Mouse (Mus musculus) frontal cortex, adult (tissue): Measurements from ENCODE around the gene Tmem246.
A peak's percentile ranks its signal among the peaks of the same experiment; 100 is the strongest.
"Not testable (repeated sequence)": the region's sequence is repeated elsewhere in the genome, so short reads cannot be mapped to it uniquely, and the experiment has no call there.

Experiments used
- ATAC-seq: cut with Nextera tagmentation; 2 replicates; pipeline ENCODE4 v1.9.2; 2017; ENCODE audit warnings: mild to moderate bottlenecking, moderate library complexity, mixed read lengths; ENCODE audit not compliant: low TSS enrichment

The Tmem246 gene

DNA sequence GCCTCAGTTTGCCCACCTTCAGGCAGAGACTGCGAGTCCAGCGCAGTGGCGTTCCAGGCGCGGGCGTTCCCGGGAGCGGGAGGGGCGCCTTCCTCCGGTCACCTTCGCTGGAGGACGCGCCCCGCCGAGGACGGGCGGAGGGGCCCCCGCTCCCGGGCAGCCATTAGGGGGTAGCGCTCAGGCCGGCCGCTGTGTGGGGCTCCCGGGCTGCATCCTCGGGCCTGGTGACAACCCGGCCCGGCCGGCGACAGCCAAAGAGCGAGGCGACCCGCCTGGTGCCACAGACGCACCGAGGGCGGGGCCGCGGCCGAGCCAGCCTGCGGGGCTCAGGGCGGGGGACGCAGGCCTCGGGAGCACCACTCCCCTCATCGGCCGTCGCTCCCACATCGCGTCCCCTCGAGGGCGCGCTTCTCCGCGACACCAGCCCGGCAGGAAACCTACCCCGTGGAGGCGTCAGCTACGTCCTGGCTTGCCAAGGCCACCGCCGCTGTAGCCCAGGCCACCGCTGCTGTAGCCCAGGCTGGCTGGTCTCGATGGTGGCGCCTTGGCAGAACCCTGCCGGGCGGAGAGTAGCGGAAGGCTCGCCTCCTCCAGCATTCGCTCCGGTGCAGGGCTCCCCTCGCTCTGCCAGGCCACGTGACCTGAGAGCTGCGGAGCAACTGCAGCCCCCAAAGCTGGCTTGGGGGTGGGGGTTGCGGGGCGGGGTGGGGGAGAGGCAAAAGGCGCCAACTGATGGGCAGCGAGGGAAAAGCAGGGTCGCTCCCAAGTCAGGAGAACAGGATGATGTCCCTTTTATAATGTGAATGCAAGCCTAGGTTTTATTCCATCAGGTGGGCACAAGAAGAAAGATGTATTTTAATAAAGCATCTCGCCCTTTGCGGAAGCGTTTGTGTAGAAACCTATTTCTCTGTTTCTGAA is at the start of gene Tmem246:
Gene Tmem246, minus strand, starts transcription at position 694 of the 918 bp plus-strand sequence.
- peak; percentile 87 for ATAC-seq

DNA sequence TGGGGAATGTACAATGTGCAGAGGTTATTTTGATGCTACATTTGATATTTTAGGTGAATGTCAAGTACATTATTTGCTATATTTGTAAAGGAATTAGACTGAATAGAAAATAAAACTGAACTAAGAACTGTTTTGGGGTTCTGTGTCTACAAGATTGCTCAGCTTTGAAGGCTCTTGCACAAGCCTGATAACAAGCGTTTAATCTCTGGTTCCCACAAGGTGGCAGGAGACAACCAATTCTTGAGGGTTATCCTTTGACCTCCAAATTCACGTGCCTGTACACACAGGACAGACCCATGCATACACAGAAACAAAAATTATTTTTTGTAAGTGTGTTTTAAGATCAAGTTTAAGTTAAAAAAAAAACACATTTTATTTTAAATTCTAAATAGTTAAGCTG is 42.2 kb upstream of the Tmem246 start:
- ATAC-seq, result no peak

DNA sequence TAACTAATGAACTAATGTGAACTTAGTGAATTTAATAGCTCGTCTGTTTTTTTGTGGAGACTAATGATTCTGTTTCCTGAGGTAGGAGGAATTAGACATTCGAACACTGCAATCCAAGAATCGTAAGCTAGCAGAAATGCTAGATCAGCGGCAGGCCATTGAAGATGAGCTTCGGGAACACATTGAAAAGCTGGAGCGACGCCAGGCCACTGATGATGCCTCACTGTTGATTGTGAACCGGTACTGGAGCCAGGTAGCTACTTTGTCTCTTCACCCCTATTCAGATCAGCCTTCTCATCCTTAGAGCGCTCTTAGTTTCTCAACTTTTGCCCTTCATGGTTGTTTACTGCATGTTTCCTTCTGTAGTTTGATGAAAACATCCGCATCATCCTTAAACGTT is 40.1 kb upstream of the Tmem246 start:
- no peak for ATAC-seq

DNA sequence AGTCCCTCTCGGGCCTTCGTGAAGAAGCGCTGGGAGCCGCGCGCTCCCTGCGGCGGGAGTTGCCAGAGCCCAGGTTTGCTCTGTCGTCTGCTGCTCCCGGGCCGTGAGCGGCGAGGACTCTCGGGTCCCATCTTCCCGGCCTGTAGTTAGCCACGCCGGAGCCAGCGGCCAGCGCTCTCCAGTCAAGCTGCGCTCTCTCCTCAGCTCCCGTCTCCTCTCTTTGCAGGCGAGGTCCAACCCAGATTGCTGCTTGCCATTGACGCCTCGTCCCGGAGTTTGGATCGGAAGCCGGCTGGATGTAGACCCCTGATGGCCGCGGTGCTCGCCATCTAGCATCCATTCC is 34.4 kb upstream of the Tmem246 start:
- peak; percentile 77; the same call in 1 of the 2 replicates for ATAC-seq

DNA sequence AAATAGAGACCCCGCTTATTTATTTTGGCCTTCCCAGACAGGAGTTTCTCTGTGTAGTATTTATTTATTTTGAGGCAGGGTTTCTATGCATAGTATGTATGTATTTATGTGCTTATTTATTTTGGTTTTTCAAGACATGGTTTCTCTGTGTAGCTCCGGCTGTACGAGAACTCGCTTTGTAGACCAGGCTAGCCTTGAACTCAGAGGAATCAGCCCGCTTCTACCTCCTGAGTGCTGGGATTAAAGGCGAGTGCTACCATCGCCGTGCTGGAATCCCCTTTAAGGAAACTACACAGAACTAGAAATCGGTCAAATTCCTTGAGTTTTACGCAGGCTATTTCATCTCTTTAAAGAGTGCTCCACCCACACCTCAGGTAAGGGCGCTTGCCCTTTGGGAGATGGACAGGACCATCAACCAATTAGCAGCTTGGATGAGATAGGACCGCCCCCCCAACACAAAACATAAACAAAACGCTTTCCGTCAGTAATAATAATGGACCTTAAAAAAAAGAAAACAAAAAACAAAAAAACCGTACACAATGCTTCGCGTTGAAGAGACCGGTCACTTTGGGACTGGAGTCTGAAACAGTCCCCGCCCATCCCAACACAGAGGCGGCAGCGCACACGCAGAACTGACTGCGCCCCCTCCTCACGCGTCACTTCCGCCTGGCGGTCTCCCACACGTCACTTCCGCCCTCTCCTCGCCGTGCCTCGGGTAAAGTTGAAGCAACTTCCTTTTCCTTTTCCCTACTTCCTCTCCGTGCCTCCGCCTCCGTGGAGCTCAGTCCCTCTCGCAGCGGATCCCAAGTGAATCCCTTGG is 33.9 kb upstream of the Tmem246 start, which contains the start of gene Rnf20:
Gene Rnf20, plus strand, starts transcription at position 688 of the 820 bp plus-strand sequence.
- peak; percentile 98 for ATAC-seq

DNA sequence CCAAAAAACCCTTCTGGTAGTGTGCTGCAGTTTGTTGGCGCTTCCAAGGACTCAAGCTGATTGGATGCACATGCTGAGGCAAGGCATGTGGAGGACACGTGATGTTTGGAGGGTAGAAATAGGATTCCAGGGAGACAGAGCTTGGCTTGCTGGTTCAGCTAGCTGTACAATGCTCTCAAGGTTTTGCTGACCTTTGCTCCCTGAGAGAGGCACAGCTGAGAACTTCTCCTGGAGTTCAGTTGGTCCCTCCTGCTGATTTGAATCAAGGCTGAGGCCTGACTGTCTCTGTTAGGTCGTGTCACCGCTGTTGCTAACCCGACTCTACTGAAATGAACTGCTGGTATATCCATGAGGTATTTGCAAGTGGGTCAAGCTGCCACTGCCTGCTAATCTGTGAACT is 31.3 kb upstream of the Tmem246 start:
- ATAC-seq, result no peak

DNA sequence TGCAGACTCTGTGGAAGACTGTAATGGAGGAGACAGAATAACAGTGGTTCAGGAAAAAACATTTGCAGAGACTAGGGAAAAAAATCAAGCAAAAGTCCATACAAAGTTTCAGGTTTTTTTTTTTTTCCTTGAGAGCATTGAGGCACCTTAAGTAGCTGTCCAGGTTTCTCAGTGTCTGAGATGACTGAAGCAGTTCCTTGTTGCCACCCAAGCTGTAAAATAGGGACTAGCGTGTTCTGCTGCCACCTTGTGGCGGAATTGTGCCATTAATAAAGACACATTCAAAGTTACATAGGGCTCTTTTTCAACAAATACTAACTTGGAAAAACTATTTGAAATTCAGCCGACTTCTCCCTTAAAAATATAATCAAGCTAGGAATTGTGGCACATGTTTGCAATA is 29.3 kb upstream of the Tmem246 start:
- peak; percentile 63 for ATAC-seq

DNA sequence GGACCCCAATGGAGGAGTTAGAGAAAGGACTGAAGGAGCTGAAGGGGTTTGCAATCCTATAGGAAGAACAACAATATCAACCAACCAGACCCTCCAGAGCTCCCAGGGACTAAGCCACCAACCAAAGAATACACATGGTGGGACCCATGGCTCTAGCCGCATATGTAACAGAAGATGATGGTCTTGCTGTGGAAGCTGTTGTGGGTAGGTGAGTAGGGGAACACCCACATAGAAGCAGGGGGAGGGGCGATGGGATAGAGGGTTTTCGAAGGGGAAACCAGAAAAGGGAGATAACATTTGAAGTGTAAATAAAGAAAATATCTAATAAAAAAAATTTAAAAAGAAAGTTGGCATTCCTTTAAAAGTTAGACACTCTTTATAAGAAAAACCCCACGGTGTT is 27.3 kb upstream of the Tmem246 start:
- ATAC-seq, result not testable (repeated sequence)

DNA sequence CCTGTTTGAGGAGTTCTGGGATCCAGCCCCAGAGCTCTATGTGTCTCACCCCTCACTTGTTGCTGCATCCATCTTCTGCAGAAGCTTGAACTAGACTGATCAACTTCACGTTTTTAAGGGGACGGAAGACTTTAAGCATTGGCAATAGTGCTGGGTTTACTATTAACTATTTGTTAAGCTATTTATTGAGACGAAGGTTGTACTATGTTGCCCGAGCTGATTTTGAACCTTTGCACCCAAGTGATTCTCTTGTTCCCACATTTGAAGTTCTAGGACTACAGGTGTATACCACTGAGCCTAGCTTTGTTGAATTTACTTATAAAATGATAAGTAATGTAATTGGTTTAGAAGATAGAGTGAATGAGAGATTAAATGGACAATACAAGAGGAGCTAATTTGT is 26.2 kb upstream of the Tmem246 start:
- ATAC-seq, result no peak

DNA sequence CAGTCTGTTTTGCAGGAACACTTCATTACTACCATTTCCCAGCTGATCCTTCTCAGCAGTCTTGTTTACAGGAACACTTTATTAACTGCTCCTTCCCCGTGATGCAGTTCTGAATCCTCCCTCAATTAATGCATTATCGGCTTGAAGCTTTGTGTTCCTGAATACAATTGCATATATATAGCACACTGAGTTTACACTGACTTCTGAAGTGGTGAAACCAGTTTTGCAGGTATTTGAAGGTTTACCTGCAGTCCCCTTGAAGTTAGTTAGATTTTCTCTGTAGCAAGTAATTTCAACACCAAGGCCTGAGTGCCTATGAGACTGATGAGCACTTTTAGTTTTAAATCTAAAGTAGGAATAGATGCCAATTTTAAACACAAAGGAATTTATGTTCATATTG is 24.6 kb upstream of the Tmem246 start:
- ATAC-seq, result no peak

DNA sequence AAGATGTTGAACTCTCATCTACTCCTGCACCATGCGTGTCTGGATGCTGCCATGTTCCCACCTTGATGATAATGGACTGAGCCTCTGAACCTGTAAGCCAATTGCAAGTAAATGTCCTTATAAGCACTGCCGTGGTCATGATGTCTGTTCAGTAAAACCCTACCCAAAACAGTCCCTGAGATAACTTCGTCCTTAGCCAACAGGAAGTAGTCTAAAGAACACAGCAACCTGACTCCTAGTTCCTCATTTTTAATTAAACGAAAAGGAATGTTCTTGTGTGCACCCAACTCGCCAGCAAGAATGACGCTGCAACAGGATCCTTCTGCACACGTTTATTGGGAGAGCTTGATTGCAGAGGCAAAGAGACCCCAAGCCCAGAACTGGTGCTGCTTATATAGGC is 22.2 kb upstream of the Tmem246 start:
- ATAC-seq, result not testable (repeated sequence)

DNA sequence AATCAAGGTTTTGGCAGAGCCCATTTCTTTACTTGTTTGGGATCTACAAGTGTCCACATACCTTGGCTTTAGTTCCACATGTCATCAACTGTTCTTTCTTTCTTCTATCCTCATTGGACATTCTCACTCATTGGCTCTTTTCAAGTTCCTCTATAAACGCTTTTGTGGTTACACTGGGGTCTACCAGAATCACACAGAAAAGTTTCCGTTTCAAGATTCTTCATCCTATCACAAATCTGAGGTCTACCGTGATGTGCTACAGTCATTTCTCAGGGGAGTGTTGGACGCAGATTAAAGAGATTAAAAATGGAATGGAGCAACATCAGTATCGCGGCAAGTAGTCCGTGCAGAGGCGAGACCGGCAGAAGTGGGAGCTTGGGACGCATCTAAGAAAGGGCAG is 19.2 kb upstream of the Tmem246 start:
- ATAC-seq, result no peak

DNA sequence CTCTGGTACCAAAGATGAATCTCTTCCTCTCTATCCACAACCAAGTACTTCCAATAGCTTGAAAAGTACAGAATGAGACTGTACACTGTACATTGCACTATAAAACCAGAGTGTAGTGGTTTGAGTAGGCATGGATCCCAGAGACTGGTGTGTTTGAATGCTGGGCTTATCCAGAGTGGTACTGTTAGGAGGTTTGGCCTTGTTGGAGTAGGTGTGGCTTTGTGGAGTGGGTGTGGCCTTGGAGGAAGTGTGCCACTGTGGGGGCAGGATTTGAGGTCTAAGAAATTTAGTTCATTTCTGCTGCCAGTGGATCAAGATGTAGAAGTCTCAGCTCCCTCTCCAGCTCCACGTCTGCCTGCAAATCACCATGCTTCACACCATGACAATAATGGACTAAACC is 7.8 kb upstream of the Tmem246 start:
- ATAC-seq, result no peak; the same call in 1 of the 2 replicates

DNA sequence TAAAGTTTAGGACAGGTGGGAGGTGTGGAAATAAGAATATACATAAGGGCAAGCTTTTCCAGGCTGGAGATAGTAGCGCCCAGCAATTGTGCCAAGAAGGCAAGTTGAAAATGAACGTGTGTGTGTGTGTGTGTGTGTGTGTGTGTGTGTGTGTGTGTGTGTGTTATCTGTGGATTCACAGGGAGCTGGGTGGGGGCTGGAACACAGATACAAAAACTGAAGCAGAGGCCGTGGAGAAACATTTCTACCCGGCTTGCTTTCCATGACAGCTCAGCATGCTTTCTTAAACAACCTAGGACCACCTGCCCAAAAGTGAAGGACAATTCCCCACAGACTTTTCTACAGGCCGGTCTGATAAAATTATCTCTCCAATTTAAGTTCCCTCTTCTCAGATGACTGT is 6.9 kb upstream of the Tmem246 start:
- ATAC-seq, result no peak

DNA sequence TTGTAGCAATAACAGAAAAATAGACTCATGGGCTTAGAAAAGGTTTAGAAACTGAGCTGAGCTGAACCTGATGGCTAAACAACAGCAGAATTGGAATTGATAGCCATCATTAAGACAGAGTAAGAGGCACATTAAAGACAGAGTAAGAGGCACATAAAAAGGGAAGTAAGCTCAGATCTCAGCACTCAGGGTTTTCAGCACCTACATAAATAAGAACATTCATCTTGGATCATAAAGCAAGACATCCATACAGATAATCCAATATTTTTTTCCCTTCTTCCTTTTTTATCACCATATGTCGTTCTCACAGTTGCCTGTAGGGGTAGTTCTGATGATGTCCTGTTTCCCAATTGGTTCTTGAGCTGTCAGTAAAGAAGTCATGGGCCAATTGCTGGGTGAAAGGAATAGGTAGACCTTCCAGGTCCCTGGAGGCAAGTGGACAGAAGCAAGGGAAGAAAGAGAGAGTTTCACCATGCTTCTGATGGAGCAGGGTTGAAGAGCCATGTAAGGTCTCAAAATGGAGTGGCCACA is 6.4 kb upstream of the Tmem246 start:
- ATAC-seq, result no peak; the same call in 1 of the 2 replicates

DNA sequence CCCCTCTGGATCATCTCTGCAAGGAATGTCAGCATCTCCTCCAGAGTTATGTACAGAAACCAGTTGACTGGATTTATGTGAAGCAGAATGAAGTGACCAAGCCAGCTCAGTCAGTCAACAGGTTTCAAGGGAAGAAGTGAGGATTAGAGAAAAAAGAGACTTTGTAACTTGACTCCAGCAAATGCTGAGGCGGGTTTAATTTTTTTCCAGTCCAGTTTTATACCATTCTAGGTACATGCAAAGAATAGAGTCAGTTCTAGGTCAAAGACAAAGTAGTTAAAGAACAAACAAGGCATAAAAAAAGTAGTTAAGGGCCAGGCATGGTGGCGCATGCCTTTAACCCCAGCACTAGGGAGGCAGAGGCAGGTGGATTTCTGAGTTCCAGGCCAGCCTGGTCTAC is 5.5 kb upstream of the Tmem246 start:
- no peak for ATAC-seq

DNA sequence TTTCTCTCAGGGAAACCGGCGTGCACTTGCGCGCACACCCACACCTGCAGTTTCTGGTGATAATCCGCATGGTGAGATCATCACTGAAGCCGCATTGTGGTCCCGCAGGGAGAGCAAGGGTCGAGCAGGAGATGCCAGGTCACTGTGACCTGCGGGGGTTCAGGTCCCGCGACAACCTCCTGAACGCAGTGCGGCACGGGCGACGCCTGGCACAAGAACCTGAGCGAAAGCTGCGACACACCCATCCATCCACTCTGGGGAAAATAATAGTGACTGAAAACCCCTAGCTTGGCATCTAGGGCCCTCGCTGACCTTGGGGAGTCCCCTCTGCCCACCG is 862 bp downstream of the Tmem246 start:
- peak; percentile 22 for ATAC-seq

DNA sequence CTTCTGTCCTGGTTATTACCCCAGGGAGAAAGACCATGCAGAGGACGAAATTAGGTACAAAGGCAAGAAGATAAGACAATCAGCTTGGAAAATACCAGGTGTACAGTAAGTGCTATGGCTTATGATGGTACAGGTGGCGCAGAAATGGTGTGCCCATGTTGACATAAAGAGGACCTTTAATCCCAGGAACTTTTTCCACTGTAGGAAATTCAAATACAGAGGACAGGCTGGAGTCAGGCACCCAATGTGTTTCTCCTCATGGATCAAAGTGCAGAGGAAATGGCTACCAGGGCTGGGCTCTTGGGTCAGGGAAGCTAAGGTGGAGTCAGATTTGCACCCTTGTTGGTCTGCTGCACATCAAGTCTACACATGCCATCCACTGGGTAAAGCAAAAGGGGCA is 7.5 kb downstream of the Tmem246 start:
- ATAC-seq, result no peak

DNA sequence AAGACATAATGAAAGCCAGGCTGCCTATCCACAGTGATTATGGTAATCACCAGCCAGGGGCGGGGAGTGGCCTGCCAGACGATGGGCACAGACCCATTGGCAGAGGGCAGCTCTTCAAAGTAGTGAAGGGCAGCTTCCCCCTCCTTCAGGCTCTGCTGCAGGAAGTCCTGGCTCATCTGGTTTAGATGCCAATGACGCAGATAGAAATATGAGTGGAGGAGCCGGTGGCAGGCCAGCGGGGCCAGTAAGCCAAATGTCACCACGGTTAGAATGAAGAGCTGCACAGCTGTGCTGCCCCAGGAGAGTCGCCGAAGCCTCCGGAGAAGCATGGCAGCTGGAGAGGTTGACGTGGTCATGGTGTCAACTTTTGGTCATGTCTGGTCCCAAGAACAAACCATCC is 10.9 kb downstream of the Tmem246 start:
- no peak for ATAC-seq

DNA sequence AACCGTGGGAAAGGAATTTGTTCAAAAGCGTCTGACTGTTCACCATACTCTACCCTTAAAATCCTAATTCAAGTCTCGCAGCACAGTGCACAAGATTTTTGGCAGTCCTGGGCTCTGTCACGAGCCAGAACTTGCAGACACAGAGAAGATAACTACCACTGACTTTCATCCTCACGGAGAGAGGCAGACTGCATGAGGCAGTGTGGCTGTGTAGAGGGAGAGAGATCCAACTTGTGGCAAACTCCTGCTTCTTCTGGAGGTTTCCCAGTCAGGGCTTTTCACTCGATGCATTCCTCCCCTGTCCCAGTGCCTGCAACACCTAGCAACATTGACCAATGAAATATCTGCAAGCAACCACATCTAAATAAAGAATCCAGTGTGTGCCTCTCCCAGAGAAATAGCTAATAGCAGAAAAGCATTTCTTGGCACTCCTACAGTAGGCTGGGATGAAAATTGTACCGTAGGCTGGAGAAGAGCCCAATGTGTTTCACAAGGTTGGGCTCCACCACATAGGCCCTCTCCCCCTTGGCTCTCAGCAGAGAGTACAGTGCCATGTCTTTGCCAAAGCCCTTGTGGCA is 12.1 kb downstream of the Tmem246 start:
- ATAC-seq, result peak; percentile 42; the same call in 1 of the 2 replicates

DNA sequence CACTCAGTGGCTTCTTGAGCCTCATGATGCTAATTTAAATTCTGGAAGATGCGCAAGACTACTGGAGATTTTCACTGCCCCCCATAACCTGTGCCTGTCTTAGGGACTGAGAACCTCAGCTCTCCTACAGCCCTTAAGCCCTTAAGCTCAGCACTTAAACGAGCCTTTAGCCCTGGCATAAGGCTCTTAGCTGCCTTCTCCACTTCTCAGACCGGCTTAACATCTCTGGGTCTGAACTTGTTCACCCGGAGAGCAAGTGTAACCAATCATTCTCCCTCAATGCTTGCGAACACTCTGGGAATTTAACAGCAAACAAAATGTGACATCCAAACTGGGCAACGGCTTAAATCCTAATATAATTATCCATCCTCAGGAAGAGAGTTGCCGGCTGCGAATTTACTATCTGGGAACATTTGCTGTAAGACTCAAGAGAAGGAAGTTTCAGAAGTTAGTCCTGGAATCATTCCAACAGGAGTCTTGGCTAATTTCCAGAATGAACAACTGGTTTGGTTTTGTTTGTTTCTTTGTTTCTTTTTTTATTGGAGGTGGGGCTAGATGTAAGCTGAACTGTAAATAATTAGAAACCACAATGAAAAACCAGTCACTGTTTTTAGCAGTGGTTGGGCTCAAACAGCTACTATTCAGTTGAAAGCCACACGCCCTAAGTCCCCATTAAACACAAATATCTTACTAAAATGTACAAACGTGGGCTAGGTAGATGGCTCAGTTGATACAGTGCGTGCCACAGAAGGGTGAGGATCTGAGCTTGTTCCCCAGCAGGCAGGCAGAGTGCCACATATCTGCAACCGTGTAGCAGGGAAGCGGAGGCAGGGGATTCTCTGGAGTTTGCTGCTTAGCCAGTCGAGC is 13.5 kb downstream of the Tmem246 start:
- no peak for ATAC-seq
